Mouse (Mus musculus) MEL (cell line): ENCODE measurements around the gene Madcam1. TPM values are rescaled to one million over a fixed set of nuclear protein-coding genes. Genes with fewer than 3 reads are reported as not detected.

Experiments
- DNase-seq: peaks from one replicate; pipeline ENCODE4 v3.0.0; 2011; ENCODE audit warnings: low read depth, low spot score
- H3K27ac ChIP-seq: 2 replicates; pipeline ENCODE4 v1.5.1; 2012; ENCODE audit warnings: low read depth, mild to moderate bottlenecking, control low read depth, low read length, moderate library complexity; ENCODE audit not compliant: control insufficient read depth
- H3K27me3 ChIP-seq, 2 experiments: fragments of 150-350 bp in 1 of 2; sonication (generic) in 1 of 2; 2 replicates each; pipeline ENCODE4 v1.6.1; 2012; ENCODE audit warnings: low read length in 2 of 2, mild to moderate bottlenecking in 2 of 2, improper control_type of control experiment in 1 of 2, moderate library complexity in 1 of 2; ENCODE audit not compliant: insufficient read depth in 2 of 2, control insufficient read depth in 1 of 2
- H3K36me3 ChIP-seq, 2 experiments: 2 replicates each; pipeline ENCODE4 v1.6.1; 2012 to 2014; ENCODE audit warnings: low read length in 2 of 2, improper control_type of control experiment in 1 of 2, inconsistent platforms in 1 of 2, mild to moderate bottlenecking in 1 of 2; ENCODE audit not compliant: insufficient read depth in 2 of 2, control insufficient read depth in 1 of 2
- H3K4me1 ChIP-seq, 2 experiments: fragments of 150-350 bp in 1 of 2; sonication (generic) in 1 of 2; 2 replicates each; pipeline ENCODE4 v1.6.1; 2012; ENCODE audit warnings: low read length in 2 of 2, improper control_type of control experiment in 1 of 2, mild to moderate bottlenecking in 1 of 2; ENCODE audit not compliant: insufficient read depth in 2 of 2, control insufficient read depth in 1 of 2
- H3K4me3 ChIP-seq, 2 experiments: fragments of 150-350 bp in 1 of 2; sonication (generic) in 1 of 2; 2 replicates each; pipeline ENCODE4 v1.5.1; 2012; ENCODE audit warnings: low read depth in 2 of 2, low read length in 2 of 2, mild to moderate bottlenecking in 2 of 2, moderate library complexity in 2 of 2, control low read depth in 1 of 2, improper control_type of control experiment in 1 of 2; ENCODE audit not compliant: control insufficient read depth in 1 of 2, insufficient read depth in 1 of 2
- H3K79me2 ChIP-seq: 2 replicates; pipeline ENCODE4 v1.6.1; 2012; ENCODE audit warnings: mild to moderate bottlenecking, low read length, moderate library complexity; ENCODE audit not compliant: control insufficient read depth, poor library complexity, insufficient read depth
- H3K9ac ChIP-seq: 2 replicates; pipeline ENCODE4 v1.6.1; 2012; ENCODE audit warnings: low read depth, mild to moderate bottlenecking, control low read depth, low read length, moderate library complexity; ENCODE audit not compliant: control insufficient read depth, poor library complexity, severe bottlenecking
- H3K9me3 ChIP-seq: fragments of 150-350 bp; sonication (generic); replicated peaks from 2 replicates; pipeline ENCODE4 v1.6.1; 2012; ENCODE audit warnings: mild to moderate bottlenecking, low read length, improper control_type of control experiment, moderate library complexity; ENCODE audit not compliant: insufficient read depth
- BHLHE40 ChIP-seq: IDR thresholded peaks from 2 replicates; pipeline ENCODE4 v1.6.1; 2012; ENCODE audit warnings: low read depth, mild to moderate bottlenecking, inconsistent platforms, low read length, improper control_type of control experiment, borderline replicate concordance
- CHD2 ChIP-seq: IDR thresholded peaks from 2 replicates; pipeline ENCODE4 v1.6.1; 2011; ENCODE audit warnings: low read length, improper control_type of control experiment
- CTCF ChIP-seq, 3 experiments: IDR thresholded peaks in 2 of 3; conservative IDR thresholded peaks in 1 of 3; 2 replicates each; pipeline ENCODE4 v1.5.1; 2011 to 2012; ENCODE audit warnings: low read length in 3 of 3, low read depth in 2 of 3, mild to moderate bottlenecking in 2 of 3, improper control_type of control experiment in 1 of 3, inconsistent platforms in 1 of 3, mixed read lengths in 1 of 3, moderate library complexity in 1 of 3; ENCODE audit not compliant: control insufficient read depth in 1 of 3, insufficient read depth in 1 of 3, poor library complexity in 1 of 3, severe bottlenecking in 1 of 3
- HCFC1 ChIP-seq: IDR thresholded peaks from 2 replicates; pipeline ENCODE4 v1.6.1; 2012; ENCODE audit warnings: low read depth, mild to moderate bottlenecking, inconsistent platforms, low read length, improper control_type of control experiment, moderate library complexity
- KAT2A ChIP-seq: conservative IDR thresholded peaks from 2 replicates; pipeline ENCODE4 v1.6.1; 2012; ENCODE audit warnings: low read depth, low read length, improper control_type of control experiment, inconsistent platforms
- MAX ChIP-seq: IDR thresholded peaks from 2 replicates; pipeline ENCODE4 v1.6.1; 2011; ENCODE audit warnings: low read length, improper control_type of control experiment
- MAZ ChIP-seq: IDR thresholded peaks from 2 replicates; pipeline ENCODE4 v1.6.1; 2012; ENCODE audit warnings: low read depth, mild to moderate bottlenecking, inconsistent platforms, low read length, improper control_type of control experiment
- MEF2A ChIP-seq: IDR thresholded peaks from 2 replicates; pipeline ENCODE4 v1.6.1; 2014; ENCODE audit warnings: low read depth, mild to moderate bottlenecking, inconsistent platforms, low read length, improper control_type of control experiment; ENCODE audit not compliant: poor library complexity, insufficient replicate concordance, severe bottlenecking; ENCODE audit errors: extremely low read depth
- MXI1 ChIP-seq: IDR thresholded peaks from 2 replicates; pipeline ENCODE4 v1.6.1; 2011; ENCODE audit warnings: mild to moderate bottlenecking, low read depth, low read length, improper control_type of control experiment
- MYB ChIP-seq: IDR thresholded peaks from 2 replicates; pipeline ENCODE4 v1.6.1; 2011; ENCODE audit warnings: mild to moderate bottlenecking, low read depth, low read length, improper control_type of control experiment
- NELFE ChIP-seq: IDR thresholded peaks from 2 replicates; pipeline ENCODE4 v1.6.1; 2011; ENCODE audit warnings: low read depth, low read length, improper control_type of control experiment
- NRF1 ChIP-seq: IDR thresholded peaks from 2 replicates; pipeline ENCODE4 v1.6.1; 2014; ENCODE audit warnings: low read depth, mild to moderate bottlenecking, inconsistent platforms, low read length, improper control_type of control experiment, moderate library complexity; ENCODE audit not compliant: poor library complexity, insufficient read depth, severe bottlenecking
- POLR2AphosphoS2 ChIP-seq: IDR thresholded peaks from 2 replicates; pipeline ENCODE4 v1.6.1; 2011; ENCODE audit warnings: low read length, improper control_type of control experiment
- SIN3A ChIP-seq: IDR thresholded peaks from 2 replicates; pipeline ENCODE4 v1.6.1; 2012; ENCODE audit warnings: low read length, improper control_type of control experiment, inconsistent platforms
- TAL1 ChIP-seq: IDR thresholded peaks from 2 replicates; pipeline ENCODE4 v1.6.1; 2012; ENCODE audit warnings: mild to moderate bottlenecking, inconsistent platforms, low read length, moderate library complexity, mixed read lengths
- TCF12 ChIP-seq: IDR thresholded peaks from 2 replicates; pipeline ENCODE4 v1.6.1; 2014; ENCODE audit warnings: low read depth, mild to moderate bottlenecking, inconsistent platforms, low read length, improper control_type of control experiment, moderate library complexity
- USF1 ChIP-seq: IDR thresholded peaks from 2 replicates; pipeline ENCODE4 v1.6.1; 2014; ENCODE audit warnings: low read depth, mild to moderate bottlenecking, inconsistent platforms, low read length, improper control_type of control experiment, moderate library complexity
- USF2 ChIP-seq, 2 experiments: IDR thresholded peaks; 2 replicates each; pipeline ENCODE4 v1.6.1; 2011 to 2012; ENCODE audit warnings: improper control_type of control experiment in 2 of 2, low read length in 2 of 2, borderline replicate concordance in 1 of 2, inconsistent platforms in 1 of 2, low read depth in 1 of 2, mild to moderate bottlenecking in 1 of 2; ENCODE audit not compliant: insufficient read depth in 1 of 2
- ZKSCAN1 ChIP-seq: IDR thresholded peaks from 2 replicates; pipeline ENCODE4 v1.6.1; 2012; ENCODE audit warnings: low read depth, mild to moderate bottlenecking, inconsistent platforms, low read length, improper control_type of control experiment, moderate library complexity
- ZMIZ1 ChIP-seq: IDR thresholded peaks from 2 replicates; pipeline ENCODE4 v1.6.1; 2012; ENCODE audit warnings: low read depth, mild to moderate bottlenecking, inconsistent platforms, low read length, improper control_type of control experiment, moderate library complexity
- polyA plus RNA-seq, 2 experiments: library from polyadenylated mRNA; stranded (reverse) in 1 of 2; unstranded in 1 of 2; fragments of >175 nt in 1 of 2; fragments of >200 nt in 1 of 2; gene quantifications; 2 replicates each; pipeline versions ENCODE4 v1.2.1 to v1.2.4; 2012; ENCODE audit warnings: low replicate concordance in 2 of 2, low read depth in 1 of 2; ENCODE audit not compliant: insufficient read length in 2 of 2, insufficient read depth in 1 of 2, missing spikeins in 1 of 2
- total RNA-seq: library from RNA; depleted of rRNA; stranded (reverse); fragments of 300-350 nt; gene quantifications from 2 replicates; pipeline ENCODE4 v1.2.3, GENCODE M21; 2012

Madcam1 gene
- total and polyA plus RNA-seq, 3 experiments = not detected

DNA sequence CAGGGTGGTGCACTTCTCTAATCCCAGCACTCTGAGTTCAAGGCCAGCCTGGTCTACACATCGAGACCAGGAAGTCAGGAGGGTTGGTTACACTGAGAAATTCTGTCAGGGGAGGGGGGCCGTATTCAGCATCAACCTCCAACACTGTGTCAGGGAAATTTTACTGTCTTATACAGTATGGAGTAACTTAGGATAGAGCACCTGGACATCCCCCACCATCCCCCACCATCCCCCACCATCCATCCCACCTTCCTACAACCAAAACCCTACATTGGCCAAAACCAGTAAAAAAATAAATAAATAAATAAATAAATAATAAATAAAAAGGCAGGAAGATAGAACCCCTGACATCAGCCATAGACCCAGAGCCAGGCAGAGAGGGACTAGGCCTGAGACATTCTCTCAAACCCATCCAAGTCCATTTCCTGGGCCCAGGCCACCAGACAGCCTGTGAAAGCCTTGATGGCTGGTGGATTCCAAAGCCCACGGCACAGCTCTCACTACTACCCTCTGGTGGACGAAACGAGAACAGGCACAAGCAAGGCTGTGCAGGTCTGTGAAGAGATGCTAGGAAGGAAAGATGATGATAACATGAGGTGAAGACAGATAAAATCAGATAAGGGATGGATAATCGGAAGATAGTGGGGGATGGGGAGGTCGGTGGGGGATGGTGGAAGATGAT, 15.1 kb upstream of the Madcam1 start (continued):
- TF ChIP-seq BHLHE40 (no peak), NRF1 (no peak), MEF2A (no peak), ZMIZ1 (no peak), TAL1 (no peak), KAT2A (no peak), CTCF (IDR thresholded peaks at IDR 0.05 in 2 of 3, conservative IDR thresholded peaks at IDR 0.05 in 1 of 3; ENCODE audit: control insufficient read depth in 1 of 3, insufficient read depth in 1 of 3, low read depth in 2 of 3, low read length in 3 of 3, poor library complexity in 1 of 3, severe bottlenecking in 1 of 3) (peak; percentile 90 to 96 (median 96))

- Histone ChIP-seq H3K27me3 (peaks cover 0 to 1% of the 10 kb centered on the region in 2 experiments; a peak in 1 of 4 replicates), H3K27ac (no peak overlapping the region), H3K9me3 (no peaks in the 10 kb centered on the region), H3K79me2 (no peaks in the 10 kb centered on the region), H3K4me1 (no peaks in the 10 kb centered on the region), H3K36me3 (no peaks in the 10 kb centered on the region), H3K9ac (no peak overlapping the region), H3K4me3 (no peak overlapping the region)
- DNase-seq = no peak
- TF ChIP-seq CHD2 (no peak), NELFE (no peak), POLR2AphosphoS2 (no peak), HCFC1 (no peak), MAZ (no peak), SIN3A (no peak)
Measured at GRCm38 (mm10) chr10:79652789-79653188, 11.6 kb upstream of the Madcam1 start.

GRCm38 (mm10) chr10:79654946-79655395, 9.4 kb upstream of the Madcam1 start:
- no peak for DNase-seq

More at GRCm38 (mm10) chr10:79654946-79655395, 9.4 kb upstream of the Madcam1 start:
- Histone ChIP-seq H3K4me1 (no peaks in the 10 kb centered on the region), H3K36me3 (no peaks in the 10 kb centered on the region), H3K27ac (no peak overlapping the region), H3K9ac (no peak overlapping the region), H3K79me2 (no peaks in the 10 kb centered on the region), H3K4me3 (no peak overlapping the region), H3K27me3 (peaks cover 0 to 1% of the 10 kb centered on the region in 2 experiments; a peak in 1 of 4 replicates), H3K9me3 (no peaks in the 10 kb centered on the region)
- TF ChIP-seq ZKSCAN1 (no peak), MXI1 (no peak), MYB (no peak), TCF12 (no peak), USF1 (no peak), MAX (no peak), USF2 (IDR thresholded peaks at IDR 0.05; ENCODE audit: borderline replicate concordance in 1 of 2, insufficient read depth in 1 of 2, low read depth in 1 of 2, low read length in 2 of 2) (no peak), CHD2 (no peak), CTCF (IDR thresholded peaks at IDR 0.05 in 2 of 3, conservative IDR thresholded peaks at IDR 0.05 in 1 of 3; ENCODE audit: control insufficient read depth in 1 of 3, insufficient read depth in 1 of 3, low read depth in 2 of 3, low read length in 3 of 3, poor library complexity in 1 of 3, severe bottlenecking in 1 of 3) (no peak), SIN3A (no peak)
